Mouse (Mus musculus) gastrocnemius, postnatal 10 days (tissue): ENCODE results near the gene Rmi2. TPM values are rescaled to one million over a fixed set of nuclear protein-coding genes. Genes with fewer than 3 reads are reported as not detected.

Experiments used
- DNase-seq: peaks from one replicate; pipeline ENCODE4 v3.0.0; 2021; ENCODE audit warnings: mixed read lengths
- total RNA-seq, 2 experiments: library from RNA; stranded (reverse); gene quantifications; 2 replicates each; pipeline ENCODE4 v1.2.3; 2021

Rmi2 gene
- total RNA-seq, 2 experiments from 2014 or later = 1.6 TPM

DNA sequence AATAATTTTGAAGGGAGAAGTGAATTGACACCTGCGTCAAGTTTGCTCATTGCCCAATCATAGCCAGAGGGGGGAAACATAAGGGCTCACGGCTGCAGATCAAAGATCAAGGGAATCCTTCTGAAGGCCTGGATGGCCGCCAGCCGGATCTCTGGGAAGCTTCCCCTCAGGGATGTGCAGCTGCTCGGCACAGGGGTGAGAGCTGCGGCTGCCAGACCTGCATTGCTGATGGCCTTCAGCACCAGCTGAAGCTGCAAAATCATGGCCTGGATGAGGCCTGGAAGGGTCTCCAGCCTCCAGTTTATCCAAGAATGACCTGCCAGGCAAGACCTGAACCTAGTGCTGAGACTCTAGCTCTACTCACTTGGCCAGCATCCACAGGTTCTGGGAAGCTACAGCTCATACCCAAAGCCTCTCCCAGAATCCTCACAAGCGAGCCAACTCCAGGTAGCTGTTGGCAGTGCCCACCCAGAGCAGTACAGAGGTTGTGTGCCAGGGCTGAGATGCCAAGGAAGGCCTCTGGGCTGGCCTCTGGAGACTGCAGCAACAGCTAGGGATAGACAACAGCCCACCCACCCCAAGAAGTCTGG is 90.8 kb downstream of the Rmi2 start:
- DNase-seq = peak; percentile 59

DNA sequence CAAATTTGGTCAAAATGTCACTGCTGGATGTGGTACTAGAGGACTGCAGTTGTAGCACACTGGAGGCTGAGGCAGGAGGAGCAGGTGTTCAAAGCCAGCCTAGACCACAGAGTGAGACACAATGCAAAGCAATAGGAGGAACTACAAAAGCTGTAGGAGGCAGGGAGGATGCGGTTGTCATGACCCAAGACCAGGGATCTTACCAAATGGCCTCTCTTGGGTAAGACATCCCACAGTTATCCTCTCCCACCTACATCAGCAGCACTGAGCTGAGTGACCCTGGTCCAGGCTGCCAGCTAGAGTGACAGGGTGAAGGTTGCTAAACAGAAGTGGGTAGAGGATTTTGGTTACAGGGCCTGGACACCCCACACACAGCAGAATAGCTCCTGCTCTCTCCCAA is 92.2 kb downstream of the Rmi2 start:
- no peak for DNase-seq

DNA sequence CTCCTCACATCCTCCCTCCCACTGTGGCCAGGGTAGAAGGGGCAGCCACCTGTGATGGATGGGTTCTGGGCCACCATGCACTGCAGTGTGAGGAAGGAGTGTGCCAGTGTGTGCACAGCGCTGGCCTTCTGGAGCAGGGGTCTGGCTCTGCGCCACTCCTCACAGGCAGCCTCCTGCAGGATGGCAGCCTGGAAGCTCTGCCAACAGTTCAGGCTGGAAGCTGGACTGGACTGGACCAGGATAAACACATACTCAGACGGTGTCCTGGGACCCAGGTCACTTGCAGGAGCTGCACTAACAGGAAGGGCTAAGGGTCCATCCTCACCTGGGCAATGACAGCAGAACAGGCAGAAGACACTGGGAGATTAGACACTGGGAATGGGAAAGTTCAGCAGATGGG is 98.5 kb downstream of the Rmi2 start:
- DNase-seq = no peak

DNA sequence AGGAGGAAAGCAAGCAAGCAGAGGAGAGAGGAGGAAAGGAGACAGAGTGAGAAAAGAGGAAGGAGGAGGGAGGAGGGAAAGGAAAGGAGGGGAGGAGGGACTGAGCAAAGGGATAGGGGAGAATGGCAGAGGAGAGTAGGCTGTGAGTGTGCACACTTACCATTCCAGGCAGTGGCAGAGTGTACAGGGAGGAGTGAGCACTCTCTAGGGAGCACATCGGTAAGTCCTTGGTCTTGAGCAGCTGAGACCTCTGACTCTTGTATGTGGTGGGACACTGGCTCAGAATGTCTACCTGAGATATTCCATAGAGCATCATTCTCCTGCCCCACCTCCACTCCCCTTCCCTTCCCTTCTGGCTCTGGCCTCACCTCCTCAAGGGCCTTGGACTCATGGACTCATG is 99.2 kb downstream of the Rmi2 start:
- no peak for DNase-seq

GRCm38 (mm10) chr16:10936700-10937319 is 102.0 kb downstream of the Rmi2 start:
- DNase-seq = no peak

GRCm38 (mm10) chr16:10937497-10937896 is 102.6 kb downstream of the Rmi2 start:
- DNase-seq = no peak

DNA sequence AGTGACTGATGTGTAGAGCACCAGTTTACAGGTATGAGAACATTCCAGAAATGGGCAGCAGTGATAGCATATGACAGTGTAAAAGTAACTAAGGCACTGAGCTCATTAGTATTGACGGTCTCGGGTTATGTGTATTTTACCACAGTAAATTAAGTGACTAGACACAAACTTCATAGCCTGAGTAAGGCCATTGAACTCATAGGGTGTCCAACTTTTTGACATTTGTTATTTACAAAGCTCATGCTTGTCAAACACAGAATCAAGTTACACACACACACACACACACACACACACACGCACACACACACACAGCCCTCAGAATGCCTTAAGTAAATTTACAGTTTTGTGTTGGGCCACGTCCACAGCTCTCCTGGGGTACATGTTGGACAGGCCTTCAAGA is 105.1 kb downstream of the Rmi2 start:
- DNase-seq = no peak

DNA sequence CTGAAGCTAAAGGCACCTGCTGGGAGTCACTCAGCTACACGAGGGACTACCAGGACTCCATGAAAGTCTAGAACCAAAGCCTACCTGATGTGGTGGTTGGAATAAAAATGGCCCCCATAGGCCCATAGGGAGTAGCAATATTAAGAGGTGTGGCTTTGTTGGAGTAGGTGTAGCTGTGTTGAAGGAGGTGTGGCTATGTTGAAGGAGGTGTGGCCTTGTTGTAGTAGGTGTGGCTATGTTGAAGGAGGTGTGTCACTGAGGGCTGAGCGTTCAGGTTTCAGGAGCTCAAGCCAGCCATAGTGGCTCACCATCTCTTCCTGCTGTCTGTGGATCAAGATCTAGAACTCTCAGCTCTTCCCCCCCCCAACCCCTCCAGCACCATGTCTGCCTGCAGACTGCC is 105.8 kb downstream of the Rmi2 start:
- no peak for DNase-seq

Other genes with a start within 250 kb of the Rmi2 start
- gene Socs1, start 49.5 kb upstream of the Rmi2 start, total RNA-seq = 1 to 10 TPM; 1.1 to 2.2 TPM
- gene Tnp2, start 46.4 kb upstream of the Rmi2 start, total RNA-seq = not detected
- not detected for gene Prm3, start 44.1 kb upstream of the Rmi2 start, total RNA-seq
- gene Prm2, start 38.9 kb upstream of the Rmi2 start, total RNA-seq = not detected
- gene Prm1, start 29.2 kb upstream of the Rmi2 start, total RNA-seq = not detected
- gene Gm11172, start 22.1 kb upstream of the Rmi2 start, total RNA-seq = not detected
- gene Snn, start 225.9 kb downstream of the Rmi2 start, total RNA-seq = 10 to 100 TPM; 14.1 to 17.6 TPM
- 10 to 100 TPM; 25.5 to 25.7 TPM for gene Litaf, start 231.1 kb downstream of the Rmi2 start, total RNA-seq